Mouse (Mus musculus) c-Kit-positive CD71-positive TER-119-negative erythroid progenitor cells, embryonic 14.5 days (primary cell): ENCODE measurements around the gene Alox8.

ENCODE experiments used
- DNase-seq: peaks from one replicate; pipeline ENCODE4 v3.0.0-alpha.2; 2013; ENCODE audit warnings: low read depth

Gene Alox8

DNA sequence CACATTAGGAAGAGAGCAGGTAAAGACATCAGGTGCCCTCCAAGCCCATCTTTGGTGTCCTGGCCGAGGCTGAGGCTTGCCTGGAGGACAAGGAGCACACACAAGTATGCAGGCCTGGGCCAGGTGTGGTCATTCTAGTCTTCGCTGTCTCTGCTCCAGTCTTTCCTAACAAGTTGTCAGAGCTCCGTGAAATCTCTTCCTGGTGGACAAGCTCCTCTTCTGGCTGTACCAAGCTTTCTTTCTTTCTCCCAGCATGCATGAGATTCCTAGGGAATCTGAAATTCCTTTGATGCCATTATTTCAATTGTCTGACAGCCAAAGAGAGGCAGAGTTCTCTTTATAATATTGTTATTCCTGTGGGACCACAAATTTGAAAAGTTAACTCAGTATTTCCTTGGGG is 18.1 kb downstream of the Alox8 start:
- DNase-seq, result no peak

DNA sequence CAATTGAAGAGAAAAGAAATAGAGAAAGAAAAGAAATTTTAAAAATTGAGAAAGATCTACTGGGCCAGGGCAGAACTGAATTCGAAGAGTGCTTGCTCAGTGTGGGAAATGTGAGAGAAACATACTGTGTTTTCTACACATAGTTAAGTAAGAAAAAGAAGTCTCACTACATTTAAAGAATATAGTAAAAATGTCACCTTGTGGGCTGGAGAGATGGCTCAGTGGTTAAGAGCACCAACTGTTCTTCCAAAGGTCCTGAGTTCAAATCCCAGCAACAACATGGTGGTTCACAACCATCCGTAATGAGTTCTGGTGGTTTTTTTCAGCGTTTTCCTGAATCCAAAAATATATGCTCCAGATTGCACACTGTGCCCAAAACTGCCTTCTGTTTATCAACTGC is 19.1 kb downstream of the Alox8 start:
- DNase-seq, result no peak

DNA sequence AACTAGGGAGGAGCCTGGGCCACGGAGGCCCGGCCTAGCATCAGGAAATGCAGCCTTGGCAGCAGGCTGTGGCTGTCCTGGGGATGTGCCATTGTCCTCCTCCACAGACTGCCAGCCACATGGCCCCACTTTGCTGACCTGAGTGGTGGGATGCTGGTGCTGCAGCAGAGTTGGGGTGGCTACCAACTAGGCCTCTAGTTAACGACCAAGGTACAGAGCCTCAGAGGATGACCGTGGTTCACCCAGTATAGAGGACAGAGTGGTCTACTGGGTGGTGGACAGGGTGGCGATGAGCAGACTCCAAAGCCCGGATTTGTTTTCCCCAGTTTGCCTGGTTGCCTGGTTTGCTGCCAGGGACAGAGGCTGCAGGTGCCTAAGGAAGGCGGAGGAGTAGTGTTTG is 22.9 kb downstream of the Alox8 start:
- no peak for DNase-seq

DNA sequence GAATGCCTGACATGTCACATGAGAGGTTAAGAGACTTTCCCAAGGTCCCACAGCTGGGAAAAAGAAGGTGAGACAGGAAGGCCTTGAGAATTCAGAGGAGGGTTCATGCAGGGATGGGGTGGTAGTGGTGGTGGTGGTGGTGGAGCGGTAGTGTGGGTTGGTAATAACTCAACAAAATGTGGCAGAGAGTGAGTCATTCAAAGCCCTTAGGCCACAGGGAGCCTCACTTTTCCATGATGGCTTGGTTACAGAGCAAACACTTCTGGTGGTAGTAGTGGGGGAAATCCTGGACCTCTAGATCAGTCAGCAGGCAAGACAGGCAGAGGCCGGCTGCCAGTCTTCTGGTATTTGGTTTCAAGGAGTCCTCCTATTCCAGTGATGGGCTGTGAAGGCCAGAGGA is 25.0 kb downstream of the Alox8 start:
- DNase-seq, result no peak

DNA sequence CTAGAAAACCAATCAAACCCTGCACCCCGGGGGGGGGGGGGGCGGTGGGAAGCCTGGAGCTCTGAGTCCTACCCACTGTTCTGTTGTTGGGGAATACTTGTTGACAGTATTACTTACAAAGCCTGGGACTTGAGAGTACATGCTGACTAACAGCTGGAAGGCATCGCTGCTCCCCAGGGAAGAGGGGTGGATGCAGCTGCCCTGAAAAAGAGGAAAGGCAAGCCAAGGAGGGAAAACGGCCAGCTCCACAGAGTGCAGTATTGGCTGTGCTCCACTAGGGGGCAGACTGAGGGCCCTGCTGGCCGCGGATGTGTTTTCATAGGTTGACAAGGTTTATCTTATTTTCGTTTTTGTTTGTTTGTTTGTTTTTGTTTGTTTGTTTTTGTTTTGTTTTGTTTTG is 26.0 kb downstream of the Alox8 start:
- DNase-seq, result peak; percentile 27

DNA sequence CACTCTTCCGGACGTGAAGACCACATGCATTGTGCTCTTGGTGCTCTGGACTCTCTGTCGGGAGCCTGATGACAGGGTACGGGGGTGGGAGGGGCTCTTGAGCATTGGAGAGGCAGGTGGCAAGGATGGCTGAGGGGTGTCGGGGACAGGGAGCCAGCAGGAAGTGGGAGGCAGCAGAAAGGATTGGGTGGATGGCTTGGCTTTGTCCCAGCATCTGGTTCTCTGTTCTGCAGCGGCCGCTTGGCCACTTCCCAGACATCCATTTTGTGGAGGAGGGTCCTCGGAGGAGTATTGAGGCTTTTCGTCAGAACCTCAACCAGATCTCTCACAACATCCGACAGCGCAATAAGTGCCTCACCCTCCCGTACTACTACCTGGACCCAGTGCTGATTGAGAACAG is 28.3 kb downstream of the Alox8 start:
- DNase-seq, result no peak

DNA sequence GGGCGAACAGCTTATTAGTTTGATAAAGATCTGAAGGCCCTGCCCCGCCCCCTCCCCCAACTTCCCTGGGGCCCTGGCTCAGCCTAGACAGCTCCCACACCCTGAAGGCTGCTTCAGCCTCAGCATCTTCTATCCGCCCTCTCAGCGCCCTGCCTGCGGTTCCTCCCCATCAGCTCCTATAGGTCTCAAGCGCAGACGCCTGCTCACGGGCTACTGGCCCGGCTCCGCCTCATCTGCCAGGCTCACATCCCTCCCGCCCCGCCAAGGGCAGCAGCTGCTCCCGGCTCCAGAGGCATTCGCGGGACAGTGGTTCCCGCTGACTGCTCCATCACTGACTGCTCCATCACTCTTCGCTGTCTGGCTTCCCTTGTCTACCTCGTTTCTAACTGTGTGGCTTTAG is 40.8 kb downstream of the Alox8 start, which contains the start of gene Alox12b:
Alox12b (plus strand) TSS at position 190 of the 400 bp plus-strand sequence.
- DNase-seq, result no peak

DNA sequence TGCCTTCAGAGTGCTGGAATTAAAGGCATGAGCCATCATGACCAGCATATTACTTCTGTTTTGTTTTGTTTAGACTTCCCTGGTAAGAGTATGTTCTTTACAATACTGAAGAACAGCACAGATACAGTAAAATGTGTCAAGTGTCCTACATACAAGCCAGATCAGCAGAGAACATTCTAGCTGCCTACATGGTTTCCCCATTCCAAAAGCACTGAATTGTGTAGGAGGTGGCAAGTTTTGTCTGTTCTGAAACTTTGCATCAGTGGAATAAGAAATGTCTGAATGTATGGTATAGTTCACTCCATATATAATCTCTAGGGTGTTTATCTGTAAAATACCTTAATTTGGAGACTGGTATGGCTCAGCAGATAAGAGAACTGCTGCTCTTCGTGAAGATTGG is 42.3 kb downstream of the Alox8 start:
- DNase-seq, result no peak

DNA sequence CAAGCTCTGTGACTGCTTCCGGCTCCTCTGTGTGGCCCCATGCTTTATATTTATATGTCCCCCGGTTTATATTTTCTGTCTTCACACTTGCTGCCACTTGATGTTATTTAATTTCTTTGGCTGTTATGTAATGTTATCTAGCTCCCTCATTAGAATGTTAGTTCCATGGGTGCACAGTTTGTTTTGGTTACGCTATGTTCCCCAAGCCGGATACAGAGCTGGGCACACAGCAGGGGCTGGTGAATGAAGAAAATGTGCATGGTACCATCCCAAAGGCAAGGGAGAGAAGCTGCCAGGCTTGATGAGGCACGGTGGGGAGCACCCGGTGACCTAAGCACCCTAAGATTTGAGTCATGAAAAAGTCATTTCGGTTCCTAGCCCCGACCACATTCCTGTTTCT is 43.8 kb downstream of the Alox8 start:
- DNase-seq, result no peak

DNA sequence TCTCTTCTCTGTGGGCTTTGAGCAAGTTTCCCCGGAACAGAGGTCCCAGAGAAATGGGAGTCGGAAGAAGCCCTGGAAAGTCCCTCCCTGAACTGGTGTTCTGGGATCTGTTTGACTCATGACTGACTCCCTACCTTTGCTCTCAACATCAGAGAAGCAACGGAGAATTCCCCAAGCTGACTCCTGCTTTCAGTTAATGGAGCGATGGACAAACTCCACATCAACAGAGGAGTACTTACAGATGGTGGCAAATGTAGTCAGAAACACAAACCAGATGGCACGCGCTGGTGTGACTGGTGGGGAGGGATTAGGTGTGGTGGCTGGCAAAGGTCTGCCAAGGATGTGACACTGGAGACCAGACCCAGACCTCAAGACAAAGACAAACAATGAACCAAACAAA is 46.6 kb downstream of the Alox8 start:
- DNase-seq, result no peak

DNA sequence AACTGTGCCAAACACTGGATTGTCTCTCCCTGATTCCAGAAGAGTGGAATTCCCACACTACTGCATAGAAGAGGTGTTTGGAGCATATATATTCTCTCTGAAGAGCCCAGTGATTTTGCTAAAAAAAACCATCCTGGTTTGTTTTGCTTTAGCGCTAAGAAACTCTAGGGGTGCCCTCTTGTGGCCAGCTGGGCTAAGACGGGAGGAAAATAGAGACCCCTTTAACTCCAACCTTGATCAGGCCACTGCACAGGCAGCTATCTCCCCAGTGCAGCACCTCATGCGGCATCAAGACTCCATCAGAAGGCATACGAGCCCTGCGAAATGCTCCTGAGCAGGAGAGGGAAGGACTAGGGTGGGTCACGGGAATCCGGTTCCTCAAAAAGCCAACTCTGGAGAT is 47.2 kb downstream of the Alox8 start:
- peak; percentile 52 for DNase-seq

DNA sequence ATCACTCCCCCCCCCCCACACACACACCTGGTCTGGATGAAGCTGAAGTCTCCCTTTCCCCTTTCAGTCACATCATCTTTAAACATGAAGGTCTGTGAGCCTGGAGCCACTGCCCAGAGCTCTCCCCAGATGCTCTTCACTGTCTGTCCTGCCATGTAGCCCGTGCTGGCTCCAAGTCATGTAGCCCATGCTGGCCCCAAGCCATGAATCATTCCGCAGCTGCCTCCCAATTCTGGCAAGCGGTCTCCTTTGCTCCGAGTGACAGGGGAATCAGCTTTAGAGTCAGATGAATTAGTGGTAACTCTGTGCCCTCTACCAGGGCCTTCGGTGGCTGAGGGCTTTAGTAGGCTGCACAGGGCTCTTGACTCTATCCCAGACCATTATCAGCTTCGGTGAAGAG is 47.9 kb downstream of the Alox8 start:
- no peak for DNase-seq

DNA sequence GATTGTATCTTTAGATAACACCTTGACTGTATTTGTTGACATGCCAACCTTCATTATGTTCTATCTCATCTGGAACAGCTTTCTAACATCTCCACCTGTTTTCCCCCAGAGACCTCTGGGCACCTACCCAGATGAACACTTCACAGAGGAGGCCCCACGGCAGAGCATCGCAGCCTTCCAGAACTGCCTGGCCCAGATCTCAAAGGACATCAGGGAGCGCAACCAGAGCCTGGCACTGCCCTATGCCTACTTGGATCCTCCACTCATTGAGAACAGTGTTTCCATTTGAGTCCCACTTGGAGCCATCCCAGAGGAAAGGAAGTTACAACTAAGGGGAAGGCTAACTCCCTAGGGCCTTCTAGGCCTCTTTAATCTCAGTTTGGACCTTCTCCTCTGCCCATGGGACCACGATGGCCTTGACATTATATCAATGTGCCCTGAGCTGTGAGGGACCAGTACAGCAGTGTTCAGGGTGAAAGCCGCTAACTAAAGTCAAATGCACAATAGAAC is 49.1 kb downstream of the Alox8 start:
- no peak for DNase-seq

DNA sequence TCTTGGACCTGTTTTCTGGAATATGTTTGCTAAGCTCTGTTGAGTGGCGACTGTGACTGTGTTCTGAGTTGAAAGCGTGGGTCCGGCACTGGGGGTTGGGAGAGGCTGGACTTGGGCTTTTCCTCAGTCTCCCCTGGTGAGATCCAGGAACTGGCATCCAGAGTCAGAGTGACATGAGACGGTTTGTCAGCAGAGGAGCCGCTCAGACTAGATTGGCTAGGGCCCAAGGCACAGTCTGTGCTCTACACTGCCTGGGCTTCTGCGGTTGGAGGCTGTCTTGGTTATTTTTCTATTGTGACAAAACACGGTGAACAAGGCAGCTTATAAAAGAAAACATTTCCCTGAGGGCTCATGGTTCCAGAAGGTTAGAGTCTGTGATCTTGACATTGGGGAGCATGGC is 50.1 kb downstream of the Alox8 start:
- DNase-seq, result no peak

DNA sequence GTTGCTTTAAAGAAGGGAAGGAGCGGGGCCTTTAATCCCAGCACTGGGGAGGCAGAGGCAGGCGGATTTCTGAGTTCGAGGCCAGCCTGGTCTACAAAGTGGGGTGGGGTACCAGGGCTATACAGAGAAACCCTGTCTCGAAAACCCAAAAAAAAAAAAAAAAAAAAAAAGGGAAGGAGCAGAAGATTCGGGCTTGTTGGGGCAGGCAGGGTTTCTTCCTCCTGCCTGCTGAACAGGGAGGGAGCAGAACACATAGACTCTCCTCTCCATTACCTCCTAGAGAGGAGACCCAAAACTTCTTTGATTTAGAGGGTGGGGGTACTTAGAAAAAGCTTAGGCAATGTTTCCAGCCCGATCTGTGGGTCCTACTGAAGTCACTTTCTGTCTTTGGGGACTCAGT is 62.3 kb downstream of the Alox8 start:
- DNase-seq, result no peak

DNA sequence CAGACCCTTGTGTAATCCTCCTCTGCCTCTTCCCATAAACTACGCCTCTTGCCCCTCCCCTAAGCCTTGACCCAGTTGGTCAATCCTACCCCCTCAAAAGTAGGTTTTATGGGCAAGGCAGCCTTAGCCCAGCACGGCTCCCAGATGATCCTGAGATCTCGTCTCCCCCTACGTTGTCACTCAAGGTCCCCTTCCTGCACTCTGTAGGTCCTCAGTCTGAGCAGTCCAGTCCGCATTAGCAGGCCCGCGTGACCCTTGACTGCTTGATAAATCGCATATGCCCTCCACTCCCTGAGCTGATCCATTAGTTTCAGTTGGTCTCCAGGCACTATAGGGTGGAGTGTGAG is 63.0 kb downstream of the Alox8 start:
- no peak for DNase-seq
